Mouse (Mus musculus) frontal cortex, postnatal 36 days (tissue): Measurements from ENCODE around the gene Zfpl1.
"Not testable (repeated sequence)": the region's sequence is repeated elsewhere in the genome, so short reads cannot be mapped to it uniquely, and the experiment has no call there.

ENCODE experiments used
- DNase-seq, 2 experiments: peaks; one replicate each; pipeline ENCODE4 v3.0.0; 2022; ENCODE audit warnings: low spot score in 2 of 2

The Zfpl1 gene

DNA sequence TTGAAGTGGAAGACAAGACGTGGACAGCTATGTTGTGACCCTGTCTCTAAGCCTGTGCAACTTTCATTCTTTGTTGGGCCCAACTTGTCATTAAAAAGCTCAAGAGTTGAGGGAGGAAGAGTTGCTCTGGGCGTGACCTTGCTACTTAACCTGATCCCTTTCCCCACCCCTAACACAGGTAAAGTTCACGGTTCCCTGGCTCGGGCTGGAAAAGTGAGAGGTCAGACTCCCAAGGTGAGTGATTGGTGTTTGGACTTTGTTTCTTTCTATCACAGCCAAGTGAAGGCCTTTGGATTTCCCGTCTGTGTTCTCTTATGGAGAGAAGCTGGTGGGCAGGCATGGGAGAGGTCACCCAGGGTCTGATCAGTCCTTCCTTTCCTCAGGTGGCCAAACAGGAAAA is 25.8 kb downstream of the Zfpl1 start:
- no peak for DNase-seq

DNA sequence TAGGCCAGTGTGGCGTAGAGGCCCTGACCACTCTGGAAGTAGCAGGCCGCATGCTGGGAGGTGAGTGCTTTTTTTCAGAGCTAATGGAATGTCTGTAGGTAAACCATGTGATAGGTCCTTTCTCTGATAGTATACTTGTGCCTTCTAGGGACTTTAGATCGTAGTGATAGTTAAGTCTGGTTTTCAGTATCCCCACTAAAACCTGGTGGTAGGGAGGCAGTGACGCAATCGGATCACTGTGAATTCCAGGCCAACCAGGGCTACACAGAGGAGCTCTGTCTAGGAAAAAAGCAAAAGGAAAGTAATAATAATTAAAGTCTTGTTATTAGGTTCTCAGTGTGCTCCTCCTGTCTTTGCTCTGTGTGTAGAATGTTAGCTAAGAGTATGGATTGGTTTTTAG is 26.2 kb downstream of the Zfpl1 start:
- no peak for DNase-seq

DNA sequence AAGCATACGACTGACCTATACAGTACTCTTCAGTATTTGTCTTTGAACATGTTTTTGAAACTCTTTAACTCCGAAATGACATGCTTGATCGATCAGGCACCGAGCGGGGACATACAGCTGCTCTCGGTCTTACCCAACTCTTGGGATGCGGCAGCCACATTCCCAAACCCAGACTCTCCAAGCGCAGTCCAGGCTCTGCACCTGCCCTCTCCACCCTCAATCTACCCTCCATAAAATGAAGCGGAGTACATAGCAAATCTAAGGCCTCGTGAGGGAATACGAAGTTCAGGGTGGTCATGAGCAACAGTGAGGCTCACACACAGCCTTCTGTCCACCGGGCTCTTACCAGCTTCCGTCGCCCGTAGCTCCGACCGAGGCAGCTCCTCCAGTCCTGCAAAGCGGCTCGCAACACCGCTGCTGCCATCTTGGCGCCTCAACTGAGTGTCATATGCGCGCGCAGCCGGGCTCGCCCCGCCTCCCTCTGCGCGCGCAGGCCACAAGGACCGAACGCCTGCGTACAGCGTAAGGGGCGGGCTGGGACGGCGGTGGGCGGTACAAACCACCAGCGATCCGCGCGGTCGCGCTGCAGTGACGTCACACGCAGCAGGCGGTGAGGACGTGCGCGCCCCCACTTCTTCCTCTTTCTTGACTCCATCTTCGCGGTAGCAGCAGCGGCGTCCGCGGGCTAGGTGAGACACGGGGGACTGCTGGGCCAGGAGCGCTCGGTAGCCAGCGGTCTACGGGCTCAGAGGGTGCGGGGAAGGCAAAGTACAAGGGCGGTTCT is 27.3 kb downstream of the Zfpl1 start, which contains the start of the genes Mrpl49 and Fau:
TSS of gene Mrpl49 (minus strand) at position 473 of the 784 bp plus-strand sequence.
TSS of gene Fau (plus strand) at position 532 of the 784 bp plus-strand sequence.
- DNase-seq: peak; percentile 99

DNA sequence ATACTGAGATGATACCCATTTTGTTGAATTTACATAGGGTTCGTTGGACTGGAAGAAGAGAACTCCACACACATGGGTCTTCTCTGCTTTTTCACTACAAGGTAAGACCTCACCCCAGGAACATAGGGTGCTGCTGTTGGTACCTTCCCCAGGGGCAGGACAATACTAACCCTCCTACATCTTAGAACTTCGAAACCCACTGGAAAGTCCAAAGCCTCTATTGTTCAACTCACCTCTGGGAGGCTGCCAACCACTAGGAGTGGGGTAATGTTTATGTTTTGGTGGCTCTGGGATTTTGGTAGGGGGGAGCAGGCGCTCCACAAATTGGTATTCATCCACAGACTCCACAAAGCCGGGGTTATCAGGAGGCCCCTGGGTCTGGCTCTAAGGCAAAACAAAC is 28.1 kb downstream of the Zfpl1 start:
- no peak for DNase-seq

DNA sequence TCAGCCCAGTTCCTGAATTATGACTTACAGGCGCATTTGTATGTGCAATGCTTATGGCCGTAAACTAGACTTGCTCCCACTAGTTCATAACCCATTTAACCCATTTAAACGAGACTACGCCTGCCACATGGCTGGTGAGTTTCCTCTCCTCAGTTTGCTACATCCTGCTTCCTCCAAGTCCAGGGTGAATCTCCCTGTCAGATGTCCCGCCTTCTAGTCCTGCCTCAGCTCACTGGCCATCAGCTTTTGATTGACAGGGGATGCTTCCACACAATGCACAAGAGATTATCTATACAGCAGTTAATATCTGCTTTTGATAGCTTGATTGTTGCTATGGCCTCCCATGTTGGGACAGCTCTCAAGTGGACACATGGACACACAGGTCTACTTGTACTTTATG is 30.5 kb downstream of the Zfpl1 start:
- no peak for DNase-seq

DNA sequence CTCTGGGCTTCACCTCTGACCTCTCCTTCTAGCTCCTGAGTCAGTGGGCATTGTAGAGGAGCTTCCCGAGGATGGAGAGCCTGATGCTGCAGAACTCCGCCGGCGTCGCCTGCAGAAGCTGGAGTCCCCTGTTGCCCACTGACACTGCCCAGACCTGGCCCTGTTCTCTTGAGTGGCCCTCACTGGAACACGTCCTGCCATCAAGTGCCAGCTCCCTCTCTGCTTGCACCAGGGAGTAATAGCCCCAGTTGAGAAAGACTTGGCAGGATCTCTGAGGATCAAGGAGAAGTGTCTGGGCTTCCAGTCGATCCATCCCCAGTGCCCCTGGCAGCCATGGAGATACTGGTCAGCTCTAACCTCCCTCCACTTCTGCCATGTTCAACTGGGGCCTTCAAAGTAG is 32.2 kb downstream of the Zfpl1 start:
- no peak for DNase-seq

DNA sequence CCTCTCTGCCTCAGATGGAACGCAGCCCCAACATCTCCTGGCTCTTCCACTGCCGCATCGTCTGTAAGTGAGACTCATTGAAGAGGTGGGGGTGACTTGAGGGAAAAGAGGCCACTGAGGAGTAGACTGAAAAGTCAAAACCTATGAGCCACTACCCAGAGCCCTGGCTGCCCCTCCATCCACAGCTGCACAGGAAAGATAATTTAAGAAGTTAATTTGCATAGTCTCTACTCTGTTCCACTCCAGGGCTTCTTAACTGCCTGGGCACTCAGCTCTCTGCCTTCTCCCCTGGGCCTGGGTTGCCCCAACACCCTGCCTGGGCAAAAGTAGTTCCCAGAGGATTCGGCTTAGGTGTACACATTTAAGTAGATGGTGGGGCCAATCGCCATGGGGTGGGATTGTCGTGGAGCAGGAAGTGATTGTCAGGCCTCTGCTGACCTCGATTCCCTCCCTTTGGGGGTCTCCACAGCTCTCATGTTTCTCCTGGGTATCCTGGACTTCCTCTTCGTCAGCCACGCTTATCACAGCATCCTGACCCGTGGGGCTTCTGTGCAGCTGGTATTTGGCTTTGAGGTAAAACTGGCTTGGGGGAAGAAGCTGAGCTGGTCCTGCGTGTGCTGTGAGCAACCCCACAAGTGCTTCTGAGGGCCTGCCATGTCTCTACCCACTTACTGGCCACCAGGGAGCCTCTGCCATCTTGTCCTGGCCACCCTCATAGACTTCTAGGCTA is 35.9 kb downstream of the Zfpl1 start:
- no peak for DNase-seq

DNA sequence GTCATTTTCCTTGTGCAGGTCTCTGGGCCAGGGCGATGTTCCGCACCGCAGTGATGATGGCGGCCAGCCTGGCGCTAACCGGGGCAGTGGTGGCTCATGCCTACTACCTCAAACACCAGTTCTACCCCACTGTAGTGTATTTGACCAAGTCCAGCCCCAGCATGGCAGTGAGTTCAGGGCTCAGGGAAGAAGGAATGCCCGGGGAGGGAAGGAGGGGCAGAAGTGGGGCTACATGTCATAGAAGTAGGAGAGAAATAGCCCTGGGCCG is 36.9 kb downstream of the Zfpl1 start:
- no peak for DNase-seq

DNA sequence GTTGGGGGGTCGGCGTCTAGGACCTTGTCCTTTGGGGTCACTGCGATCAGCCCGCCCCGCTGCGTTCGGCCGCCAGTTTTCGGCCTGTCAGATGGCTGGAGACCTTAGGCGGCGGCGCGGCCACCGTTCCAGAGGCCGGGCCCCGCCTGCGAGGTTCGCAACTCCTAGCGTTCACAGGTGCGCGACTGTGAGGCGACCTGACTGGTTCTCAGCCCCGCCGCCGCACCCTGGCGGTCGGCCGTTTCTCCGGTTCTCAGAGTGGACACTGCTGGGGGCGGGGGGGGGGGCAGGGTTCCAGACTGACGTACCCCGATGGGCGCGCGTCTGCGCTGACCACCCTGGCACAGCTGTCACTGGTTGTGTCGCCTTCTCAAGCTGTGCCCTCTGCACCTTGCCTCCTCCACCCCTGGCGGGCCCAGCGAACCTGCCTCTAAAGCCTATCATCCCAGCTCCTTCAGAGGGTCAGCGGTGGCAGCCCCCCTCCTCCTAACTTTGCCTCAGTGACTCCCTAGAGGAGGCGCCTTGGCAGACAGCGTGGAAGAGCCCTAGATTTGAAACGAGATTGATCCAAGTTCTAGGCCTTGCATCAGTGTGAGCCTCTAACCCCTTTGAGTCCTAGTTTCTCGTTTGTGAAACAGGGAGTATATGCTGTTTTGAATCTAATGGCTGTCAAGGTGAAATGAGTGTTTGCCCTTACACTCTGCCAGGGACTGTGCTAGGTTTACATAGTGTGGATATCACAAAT is 37.4 kb downstream of the Zfpl1 start:
- DNase-seq: no peak

DNA sequence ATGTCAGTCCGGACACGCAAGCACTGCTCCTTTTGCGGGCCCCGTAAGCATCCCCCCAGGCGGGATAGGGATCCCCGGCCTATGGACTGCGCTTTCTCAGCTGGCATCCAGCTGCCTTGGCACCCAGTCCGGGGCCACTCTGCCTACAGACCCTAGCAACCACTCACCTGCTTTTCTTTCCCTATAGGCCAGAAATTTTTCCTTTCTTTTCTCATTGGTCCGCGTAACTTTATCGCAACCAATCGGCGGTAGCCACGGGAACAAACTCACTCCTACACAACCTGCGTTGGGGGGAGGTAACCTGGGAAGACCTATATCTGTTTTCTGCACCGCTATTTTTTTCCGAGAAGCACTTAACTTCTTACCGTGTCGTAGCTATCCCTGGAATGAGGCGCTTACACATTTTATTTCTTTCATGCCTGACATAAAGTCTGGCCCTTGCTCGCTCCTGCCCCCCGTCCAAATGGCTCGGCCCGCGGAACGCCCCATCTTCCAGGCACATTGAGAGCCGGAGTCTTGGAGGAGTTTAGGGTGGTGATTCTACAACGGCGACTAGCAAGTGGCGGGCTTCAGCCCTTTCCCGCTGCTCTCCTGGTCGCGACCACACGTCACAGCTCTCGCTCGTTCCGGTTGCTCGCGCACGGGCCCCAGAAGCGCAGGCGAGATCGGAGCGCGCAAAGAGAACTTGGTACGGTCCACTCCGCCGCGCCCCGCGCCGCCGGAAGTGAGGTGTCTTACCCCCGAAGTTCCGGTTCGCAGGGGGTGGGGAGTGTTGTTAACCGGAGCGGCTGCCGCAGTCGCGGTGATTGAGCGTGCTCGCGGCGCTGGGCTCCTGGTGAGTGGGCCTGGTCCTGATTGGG is 38.2 kb downstream of the Zfpl1 start, which contains the start of gene Syvn1:
TSS of gene Syvn1 (plus strand) at position 283 of the 860 bp plus-strand sequence.
- peak; percentile 92 to 93 for DNase-seq

DNA sequence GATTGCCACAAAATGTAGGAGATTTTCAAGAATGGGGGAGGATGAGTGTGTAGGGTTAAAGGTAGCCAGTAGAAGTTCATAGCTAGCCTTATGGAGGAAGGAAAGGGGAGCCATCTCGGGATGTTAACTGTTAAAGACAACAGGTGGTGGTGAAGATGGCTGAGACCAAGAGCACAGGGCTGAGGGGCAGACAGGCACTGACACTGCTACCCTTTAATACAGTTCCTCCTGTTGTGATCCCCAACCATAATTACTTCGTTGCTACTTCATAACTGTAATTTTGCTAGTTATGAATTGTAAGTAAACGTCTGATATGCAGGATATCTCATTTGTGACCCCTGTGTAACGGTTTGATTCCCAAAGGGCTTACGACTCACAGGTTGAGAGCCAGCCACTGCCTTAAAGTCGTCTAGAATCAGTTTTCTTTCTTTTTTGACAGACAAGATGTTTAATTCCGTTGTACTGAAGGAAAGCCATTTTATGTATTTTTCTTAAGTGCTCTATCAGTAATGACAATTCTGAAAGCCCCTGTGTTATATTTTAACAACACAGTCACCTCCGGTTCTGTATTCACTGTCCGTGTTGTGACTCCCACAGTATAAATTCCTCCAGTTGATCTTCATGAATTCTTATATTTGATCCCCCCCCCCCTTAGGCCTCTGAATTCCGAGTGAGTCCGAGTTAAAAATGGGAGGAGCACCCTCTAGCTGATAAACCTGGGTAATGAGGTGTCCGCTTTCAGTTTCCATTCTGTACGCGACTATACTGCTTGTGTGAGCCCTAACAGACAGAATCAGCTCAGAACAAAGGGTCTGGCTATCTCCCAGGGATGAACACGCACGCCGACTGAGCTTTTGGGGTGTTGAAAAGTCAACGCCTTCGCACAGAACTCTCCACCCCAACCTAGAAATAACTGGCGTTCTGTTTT is 39.1 kb downstream of the Zfpl1 start:
- DNase-seq: no peak

DNA sequence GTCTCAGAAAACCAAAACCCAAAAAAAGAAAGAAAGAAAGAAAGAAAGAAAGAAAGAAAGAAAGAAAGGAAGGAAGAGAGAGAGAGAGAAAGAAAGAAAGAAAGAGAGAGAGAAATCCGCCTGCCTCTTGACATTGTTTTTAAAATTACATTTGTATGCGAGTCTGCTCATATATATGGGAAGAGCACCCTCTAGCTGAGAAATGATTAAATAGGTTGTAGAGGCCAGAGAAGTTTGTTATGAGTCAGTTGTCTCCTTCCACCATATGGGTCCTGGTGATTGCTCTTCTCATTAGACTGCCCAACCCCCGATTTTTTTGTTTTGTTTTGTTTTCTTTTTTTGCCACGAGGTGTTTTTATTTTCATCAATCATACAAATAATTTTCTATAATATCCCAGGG is 40.7 kb downstream of the Zfpl1 start:
- not testable (repeated sequence) for DNase-seq

DNA sequence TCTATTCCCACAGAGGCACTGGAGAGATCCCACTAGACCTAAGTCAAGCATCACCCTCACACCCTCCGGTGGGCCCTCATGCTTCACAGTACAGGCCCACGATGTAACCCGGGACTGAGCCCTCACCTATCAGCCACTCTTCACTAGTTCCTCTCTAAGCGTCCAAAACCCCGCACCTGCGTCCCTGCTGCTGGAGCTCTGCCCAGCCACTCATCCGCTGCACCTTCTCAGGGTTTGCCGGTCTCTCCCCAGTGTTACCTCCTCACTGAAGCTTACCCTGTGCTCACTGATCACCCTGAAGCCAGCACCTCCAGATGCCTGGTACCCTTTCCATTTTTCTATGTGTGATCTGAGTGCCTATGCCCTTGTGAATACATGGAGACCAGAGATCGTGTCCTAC is 42.5 kb downstream of the Zfpl1 start:
- no peak for DNase-seq

DNA sequence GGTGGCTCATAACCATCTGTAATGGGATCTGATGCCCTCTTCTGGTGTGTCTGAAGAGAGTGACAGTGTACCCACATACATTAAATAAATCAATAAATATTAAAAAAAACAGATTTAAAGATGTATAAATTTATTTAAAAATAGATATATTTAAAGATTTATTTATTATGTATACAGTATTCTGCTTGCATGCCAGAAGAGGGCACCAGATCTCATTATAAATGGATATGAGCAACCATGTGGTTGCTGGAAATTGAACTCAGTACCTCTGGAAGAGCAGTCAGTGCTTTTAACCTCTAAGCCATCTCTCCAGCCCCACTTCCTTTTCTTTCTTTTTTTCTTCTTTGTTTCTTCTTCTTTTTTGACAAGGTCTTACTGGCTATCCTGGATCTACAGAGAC is 44.8 kb downstream of the Zfpl1 start:
- no peak for DNase-seq

DNA sequence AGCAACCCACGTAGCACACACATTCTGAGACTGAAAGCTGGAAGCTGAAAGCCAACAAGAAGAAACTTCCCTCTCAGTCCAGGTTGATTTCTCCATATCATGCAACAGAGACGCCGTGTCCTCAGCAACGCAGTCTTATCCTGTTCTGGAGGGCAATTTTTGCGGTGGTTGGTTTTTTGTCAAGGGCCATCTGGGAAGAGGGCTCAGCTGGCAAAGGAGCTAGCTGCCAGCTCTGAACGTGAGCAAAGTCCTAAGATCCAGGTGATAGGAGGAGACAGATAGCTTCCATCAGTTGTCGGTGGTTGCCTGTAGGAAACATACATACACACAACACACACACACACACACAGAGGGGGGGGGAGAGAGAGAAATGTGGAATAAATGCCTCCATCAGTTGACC is 46.4 kb downstream of the Zfpl1 start:
- no peak for DNase-seq

DNA sequence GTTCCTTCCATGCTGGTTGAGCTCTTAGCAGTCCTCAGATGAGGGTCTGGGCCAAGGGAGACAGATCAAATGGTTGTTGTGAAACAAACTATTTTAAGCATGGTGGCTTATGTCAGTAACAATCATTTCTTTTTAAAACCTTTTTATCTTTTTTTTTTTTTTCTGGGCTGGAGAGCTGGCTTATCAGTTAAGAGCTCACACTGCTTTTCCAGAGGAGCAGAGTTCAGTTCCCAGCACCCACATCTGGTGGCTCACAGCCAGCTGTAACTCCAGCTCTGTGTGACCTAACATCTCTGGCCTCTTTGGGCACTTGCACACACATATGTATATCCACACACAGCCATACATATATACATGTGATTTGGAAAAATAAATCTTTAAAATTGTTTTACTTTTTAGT is 47.1 kb downstream of the Zfpl1 start:
- DNase-seq: no peak

DNA sequence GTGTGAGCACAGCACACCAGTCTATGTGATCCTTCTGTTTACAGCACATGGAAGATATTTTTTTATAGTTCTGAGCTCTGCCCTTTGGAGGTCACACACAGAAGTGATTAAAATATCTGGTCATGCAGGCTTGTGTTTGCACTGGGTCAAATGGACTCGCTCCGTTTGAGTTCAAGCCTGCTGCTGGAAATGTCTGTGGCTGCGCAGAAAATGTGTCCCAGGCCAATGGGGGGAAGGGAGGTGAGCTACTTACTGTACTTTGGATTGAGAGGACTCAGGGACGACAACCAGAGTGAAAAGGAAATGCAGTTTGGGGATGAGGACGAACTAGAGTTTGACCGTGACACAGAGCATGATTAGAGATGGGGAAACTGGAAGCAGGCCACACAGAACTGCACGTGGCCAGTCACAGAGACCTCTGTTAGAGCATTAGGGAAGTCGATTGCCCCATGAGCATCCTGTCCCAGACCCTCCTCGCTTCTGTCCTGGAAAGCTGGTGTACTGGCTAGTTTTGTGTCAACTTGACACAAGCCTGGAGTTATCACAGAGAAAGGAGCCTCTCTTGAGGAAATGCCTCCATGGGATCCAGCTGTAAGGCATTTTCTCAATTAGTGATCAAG is 48.7 kb downstream of the Zfpl1 start:
- no peak for DNase-seq
